Mouse (Mus musculus): Measurements from ENCODE around the gene Rac3. TPM values are rescaled to one million over a fixed set of nuclear protein-coding genes. Genes with fewer than 3 reads are reported as not detected.

Rac3 gene
- polyA plus RNA-seq, 1 experiment from 2014 or later = 9.7 TPM

GRCm38 (mm10) chr11:120731858-120732680 lies 10.8 kb downstream of the Rac3 start, which contains the start of gene Cbr2:
Cbr2 (minus strand) TSS chr11:120732114.
- ATAC-seq (replicated peaks; ENCODE audit: insufficient number of reproducible peaks, low FRiP score, low TSS enrichment, low read depth) (no peak), DNase-seq (ENCODE audit: low spot score) (no peak)
- no peaks in the 10 kb centered on the region; the same call in 1 of the 2 replicates for H3K27me3 ChIP-seq (ENCODE audit: control insufficient read depth, insufficient read depth, low read length)
- H3K36me3 ChIP-seq (replicated peaks; ENCODE audit: control insufficient read depth, insufficient read depth, low read depth, low read length) = no peaks in the 10 kb centered on the region
- H3K4me2 ChIP-seq (ENCODE audit: low read depth, low read length) = no peak within 1 kb of the TSS
- no peaks in the 10 kb centered on the region for H3K9me3 ChIP-seq (replicated peaks; ENCODE audit: control insufficient read depth, low read length)
- H3K27ac ChIP-seq (replicated peaks; ENCODE audit: low read depth, low read length) = no peak within 1 kb of the TSS
- no peak within 1 kb of the TSS for H3K4me3 ChIP-seq (ENCODE audit: low read depth, low read length)
- no peak within 1 kb of the TSS; the same call in 1 of the 2 replicates for H3K9ac ChIP-seq (replicated peaks; ENCODE audit: low read length)
- no peaks in the 10 kb centered on the region for H3K4me1 ChIP-seq (ENCODE audit: control insufficient read depth, insufficient read depth, low read length)
- WGBS = 75% methylated on average over 12 of the region's 12 CpGs

GRCm38 (mm10) chr11:120733521-120733920 lies 12.3 kb downstream of the Rac3 start:
- no peak overlapping the region for H3K4me3 ChIP-seq (ENCODE audit: low read depth, low read length)
- ATAC-seq (replicated peaks; ENCODE audit: insufficient number of reproducible peaks, low FRiP score, low TSS enrichment, low read depth) (no peak), DNase-seq (ENCODE audit: low spot score) (no peak)
- H3K36me3 ChIP-seq (replicated peaks; ENCODE audit: control insufficient read depth, insufficient read depth, low read depth, low read length) = no peaks in the 10 kb centered on the region
- no peaks in the 10 kb centered on the region for H3K27me3 ChIP-seq (ENCODE audit: control insufficient read depth, insufficient read depth, low read length)
- no peaks in the 10 kb centered on the region for H3K9me3 ChIP-seq (replicated peaks; ENCODE audit: control insufficient read depth, low read length)
- no peak overlapping the region for H3K9ac ChIP-seq (replicated peaks; ENCODE audit: low read length)
- H3K4me2 ChIP-seq (ENCODE audit: low read depth, low read length) = no peak overlapping the region
- 67% methylated on average over 6 of the region's 6 CpGs for WGBS
- no peak overlapping the region for H3K27ac ChIP-seq (replicated peaks; ENCODE audit: low read depth, low read length)
- no peaks in the 10 kb centered on the region for H3K4me1 ChIP-seq (ENCODE audit: control insufficient read depth, insufficient read depth, low read length)

- ATAC-seq (replicated peaks; ENCODE audit: insufficient number of reproducible peaks, low FRiP score, low TSS enrichment, low read depth) (no peak), DNase-seq (ENCODE audit: low spot score) (no peak)
- Histone ChIP-seq H3K4me1 (ENCODE audit: control insufficient read depth, insufficient read depth, low read length) (no peaks in the 10 kb centered on the region), H3K9ac (replicated peaks; ENCODE audit: low read length) (no peak overlapping the region), H3K27me3 (ENCODE audit: control insufficient read depth, insufficient read depth, low read length) (no peaks in the 10 kb centered on the region), H3K9me3 (replicated peaks; ENCODE audit: control insufficient read depth, low read length) (no peaks in the 10 kb centered on the region), H3K27ac (replicated peaks; ENCODE audit: low read depth, low read length) (no peak overlapping the region), H3K4me2 (ENCODE audit: low read depth, low read length) (no peak overlapping the region), H3K4me3 (ENCODE audit: low read depth, low read length) (no peak overlapping the region), H3K36me3 (replicated peaks; ENCODE audit: control insufficient read depth, insufficient read depth, low read depth, low read length) (no peaks in the 10 kb centered on the region)
- WGBS = 73% methylated on average over 6 of the region's 6 CpGs
These were observed 15.2 kb downstream of the Rac3 start for GRCm38 (mm10) chr11:120736424-120736823.

- H3K4me3 ChIP-seq (ENCODE audit: low read depth, low read length) = no peak overlapping the region
- H3K4me2 ChIP-seq (ENCODE audit: low read depth, low read length) = no peak overlapping the region
- no peaks in the 10 kb centered on the region for H3K36me3 ChIP-seq (replicated peaks; ENCODE audit: control insufficient read depth, insufficient read depth, low read depth, low read length)
- DNase-seq (ENCODE audit: low spot score) (no peak), ATAC-seq (replicated peaks; ENCODE audit: insufficient number of reproducible peaks, low FRiP score, low TSS enrichment, low read depth) (no peak)
- H3K9me3 ChIP-seq (replicated peaks; ENCODE audit: control insufficient read depth, low read length) = no peaks in the 10 kb centered on the region
- H3K4me1 ChIP-seq (ENCODE audit: control insufficient read depth, insufficient read depth, low read length) = no peaks in the 10 kb centered on the region
- H3K27ac ChIP-seq (replicated peaks; ENCODE audit: low read depth, low read length) = no peak overlapping the region
- no peaks in the 10 kb centered on the region for H3K27me3 ChIP-seq (ENCODE audit: control insufficient read depth, insufficient read depth, low read length)
- 90% methylated on average over 5 of the region's 5 CpGs for WGBS
- no peak overlapping the region for H3K9ac ChIP-seq (replicated peaks; ENCODE audit: low read length)
These were observed 19.7 kb downstream of the Rac3 start for GRCm38 (mm10) chr11:120740981-120741380.

- ATAC-seq (replicated peaks; ENCODE audit: insufficient number of reproducible peaks, low FRiP score, low TSS enrichment, low read depth) (no peak), DNase-seq (ENCODE audit: low spot score) (no peak)
- Histone ChIP-seq H3K4me3 (ENCODE audit: low read depth, low read length) (no peak overlapping the region), H3K4me2 (ENCODE audit: low read depth, low read length) (no peak overlapping the region), H3K9ac (replicated peaks; ENCODE audit: low read length) (no peak overlapping the region), H3K27ac (replicated peaks; ENCODE audit: low read depth, low read length) (no peak overlapping the region), H3K4me1 (ENCODE audit: control insufficient read depth, insufficient read depth, low read length) (no peaks in the 10 kb centered on the region), H3K9me3 (replicated peaks; ENCODE audit: control insufficient read depth, low read length) (no peaks in the 10 kb centered on the region), H3K36me3 (replicated peaks; ENCODE audit: control insufficient read depth, insufficient read depth, low read depth, low read length) (no peaks in the 10 kb centered on the region), H3K27me3 (ENCODE audit: control insufficient read depth, insufficient read depth, low read length) (no peaks in the 10 kb centered on the region)
- WGBS = 68% methylated on average over 7 of the region's 7 CpGs
These were observed 22.9 kb downstream of the Rac3 start for GRCm38 (mm10) chr11:120744121-120744701.

- WGBS = 75% methylated on average over 4 of the region's 4 CpGs
These were observed 26.7 kb downstream of the Rac3 start for GRCm38 (mm10) chr11:120747974-120748373.

GRCm38 (mm10) chr11:120749430-120749829 lies 28.2 kb downstream of the Rac3 start:
- Histone ChIP-seq H3K27me3 (ENCODE audit: control insufficient read depth, insufficient read depth, low read length) (no peaks in the 10 kb centered on the region), H3K4me1 (ENCODE audit: control insufficient read depth, insufficient read depth, low read length) (no peaks in the 10 kb centered on the region), H3K9me3 (replicated peaks; ENCODE audit: control insufficient read depth, low read length) (no peaks in the 10 kb centered on the region), H3K9ac (replicated peaks; ENCODE audit: low read length) (no peak overlapping the region), H3K4me3 (ENCODE audit: low read depth, low read length) (no peak overlapping the region), H3K4me2 (ENCODE audit: low read depth, low read length) (no peak overlapping the region), H3K36me3 (replicated peaks; ENCODE audit: control insufficient read depth, insufficient read depth, low read depth, low read length) (no peaks in the 10 kb centered on the region), H3K27ac (replicated peaks; ENCODE audit: low read depth, low read length) (no peak overlapping the region)
- WGBS = 58% methylated on average over 8 of the region's 8 CpGs
- DNase-seq (ENCODE audit: low spot score) (no peak), ATAC-seq (replicated peaks; ENCODE audit: insufficient number of reproducible peaks, low FRiP score, low TSS enrichment, low read depth) (no peak)

More at GRCm38 (mm10) chr11:120747974-120748373, 26.7 kb downstream of the Rac3 start:
- Histone ChIP-seq H3K27ac (replicated peaks; ENCODE audit: low read depth, low read length) (no peak overlapping the region), H3K36me3 (replicated peaks; ENCODE audit: control insufficient read depth, insufficient read depth, low read depth, low read length) (no peaks in the 10 kb centered on the region), H3K4me3 (ENCODE audit: low read depth, low read length) (no peak overlapping the region), H3K9me3 (replicated peaks; ENCODE audit: control insufficient read depth, low read length) (no peaks in the 10 kb centered on the region), H3K27me3 (ENCODE audit: control insufficient read depth, insufficient read depth, low read length) (no peaks in the 10 kb centered on the region), H3K4me2 (ENCODE audit: low read depth, low read length) (no peak overlapping the region), H3K9ac (replicated peaks; ENCODE audit: low read length) (no peak overlapping the region), H3K4me1 (ENCODE audit: control insufficient read depth, insufficient read depth, low read length) (no peaks in the 10 kb centered on the region)
- no peak for ATAC-seq (replicated peaks; ENCODE audit: insufficient number of reproducible peaks, low FRiP score, low TSS enrichment, low read depth)
- no peak for DNase-seq (ENCODE audit: low spot score)

- WGBS = 76% methylated on average over 4 of the region's 4 CpGs
- no peak overlapping the region for H3K27ac ChIP-seq (replicated peaks; ENCODE audit: low read depth, low read length)
- no peaks in the 10 kb centered on the region for H3K4me1 ChIP-seq (ENCODE audit: control insufficient read depth, insufficient read depth, low read length)
These were observed 30.3 kb downstream of the Rac3 start for GRCm38 (mm10) chr11:120751606-120752005.

More at GRCm38 (mm10) chr11:120751606-120752005, 30.3 kb downstream of the Rac3 start:
- Histone ChIP-seq H3K9me3 (replicated peaks; ENCODE audit: control insufficient read depth, low read length) (no peaks in the 10 kb centered on the region), H3K4me2 (ENCODE audit: low read depth, low read length) (no peak overlapping the region), H3K4me3 (ENCODE audit: low read depth, low read length) (no peak overlapping the region), H3K36me3 (replicated peaks; ENCODE audit: control insufficient read depth, insufficient read depth, low read depth, low read length) (no peaks in the 10 kb centered on the region), H3K27me3 (ENCODE audit: control insufficient read depth, insufficient read depth, low read length) (no peaks in the 10 kb centered on the region), H3K9ac (replicated peaks; ENCODE audit: low read length) (no peak overlapping the region)
- ATAC-seq (replicated peaks; ENCODE audit: insufficient number of reproducible peaks, low FRiP score, low TSS enrichment, low read depth) (no peak), DNase-seq (ENCODE audit: low spot score) (no peak)

All from embryonic facial prominence, embryonic 11.5 days (tissue).